Mouse (Mus musculus) limb, embryonic 11.5 days (tissue): Measurements from ENCODE around the gene Tob1. TPM values are rescaled to one million over a fixed set of nuclear protein-coding genes. Genes with fewer than 3 reads are reported as not detected.

Experiments used
- ATAC-seq: fragments of 200-750 bp; cut with Nextera tagmentation; 2 replicates; pipeline ENCODE4 v1.8.0; 2017; ENCODE audit warnings: low read depth; ENCODE audit not compliant: insufficient number of reproducible peaks, low FRiP score, low TSS enrichment
- DNase-seq: peaks from one replicate; pipeline ENCODE4 v3.0.0-alpha.2; 2015; ENCODE audit warnings: low spot score
- H3K27ac ChIP-seq: fragments of 300-500 bp; sonication (generic); replicated peaks from 2 replicates; pipeline ENCODE4 v1.5.1; 2014; ENCODE audit warnings: low read depth, mild to moderate bottlenecking, low read length
- H3K27me3 ChIP-seq: fragments of 300-500 bp; sonication (generic); 2 replicates; pipeline ENCODE4 v1.6.1; 2014; ENCODE audit warnings: mild to moderate bottlenecking, low read length, mixed read lengths; ENCODE audit not compliant: control insufficient read depth, insufficient read depth
- H3K36me3 ChIP-seq: fragments of 300-500 bp; sonication (generic); 2 replicates; pipeline ENCODE4 v1.6.1; 2014; ENCODE audit warnings: mild to moderate bottlenecking, low read length, moderate library complexity, mixed read lengths; ENCODE audit not compliant: control insufficient read depth, insufficient read depth
- H3K4me1 ChIP-seq: fragments of 300-500 bp; sonication (generic); 2 replicates; pipeline ENCODE4 v1.6.1; 2014; ENCODE audit warnings: low read length, mixed read lengths; ENCODE audit not compliant: control insufficient read depth, insufficient read depth
- H3K4me2 ChIP-seq: fragments of 300-500 bp; sonication (generic); 2 replicates; pipeline ENCODE4 v1.6.1; 2014; ENCODE audit warnings: low read depth, mild to moderate bottlenecking, moderate library complexity; ENCODE audit not compliant: severe bottlenecking
- H3K4me3 ChIP-seq: fragments of 300-500 bp; sonication (generic); 2 replicates; pipeline ENCODE4 v1.5.1; 2014; ENCODE audit warnings: low read depth, low read length
- H3K9ac ChIP-seq: fragments of 300-500 bp; sonication (generic); 2 replicates; pipeline ENCODE4 v1.6.1; 2014; ENCODE audit warnings: mild to moderate bottlenecking, low read length
- H3K9me3 ChIP-seq: fragments of 300-500 bp; sonication (generic); 2 replicates; pipeline ENCODE4 v1.6.1; 2016; ENCODE audit warnings: low read length; ENCODE audit not compliant: control insufficient read depth
- WGBS: fragments of 180-500 bp; shearing (Covaris S2); extraction: QIAGEN DNeasy Blood & Tissue Kit; methylation state at CpG from one replicate; pipeline ENCODE4 v1.1.7; 2014; 5-methylcytosine and 5-hydroxymethylcytosine counted together
- polyA plus RNA-seq: library from polyadenylated mRNA; unstranded; fragments of >200 nt; fragmentation: Nextera tagmentation; extraction: Ambion mirVana; gene quantifications from 2 replicates; pipeline ENCODE4 v1.2.1, GENCODE M21; 2014

Gene Tob1
- polyA plus RNA-seq, 1 experiment from 2014 or later: 31.8 TPM

- H3K27ac ChIP-seq: no peak overlapping the region
- 65% methylated on average over 4 of the region's 4 CpGs for WGBS
- H3K9ac ChIP-seq: no peak overlapping the region
- H3K27me3 ChIP-seq: no peaks in the 10 kb centered on the region
- ATAC-seq (no peak), DNase-seq (no peak)
- peaks cover 7% of the 10 kb centered on the region for H3K36me3 ChIP-seq
- peak overlapping the region; percentile 95 for H3K4me3 ChIP-seq
- H3K4me1 ChIP-seq: peaks cover 12% of the 10 kb centered on the region; the same call in 1 of the 2 replicates
- no peaks in the 10 kb centered on the region for H3K9me3 ChIP-seq
- peak overlapping the region; percentile 75; the same call in 1 of the 2 replicates for H3K4me2 ChIP-seq
Measured at GRCm38 (mm10) chr11:94212997-94213396, 1.7 kb downstream of the Tob1 start.

GRCm38 (mm10) chr11:94213735-94214594 is 2.7 kb downstream of the Tob1 start:
- H3K4me2 ChIP-seq: no peak overlapping the region
- 88% methylated on average over 29 of the region's 29 CpGs for WGBS
- H3K27me3 ChIP-seq: no peaks in the 10 kb centered on the region
- no peak for DNase-seq
- H3K36me3 ChIP-seq: peaks cover 7% of the 10 kb centered on the region
- H3K9ac ChIP-seq: no peak overlapping the region
- no peak for ATAC-seq
- no peak overlapping the region for H3K4me3 ChIP-seq
- H3K9me3 ChIP-seq: no peaks in the 10 kb centered on the region
- H3K4me1 ChIP-seq: peaks cover 12% of the 10 kb centered on the region; the same call in 1 of the 2 replicates
- H3K27ac ChIP-seq: no peak overlapping the region

GRCm38 (mm10) chr11:94215581-94215980 is 4.3 kb downstream of the Tob1 start:
- no peak for DNase-seq
- H3K36me3 ChIP-seq: peaks cover 7% of the 10 kb centered on the region
- WGBS: 95% methylated on average over 3 of the region's 3 CpGs
- ATAC-seq: no peak
- no peak overlapping the region for H3K9ac ChIP-seq
- peaks cover 12% of the 10 kb centered on the region; the same call in 1 of the 2 replicates for H3K4me1 ChIP-seq
- no peak overlapping the region for H3K4me3 ChIP-seq
- no peaks in the 10 kb centered on the region for H3K9me3 ChIP-seq
- H3K27ac ChIP-seq: no peak overlapping the region
- no peaks in the 10 kb centered on the region for H3K27me3 ChIP-seq
- H3K4me2 ChIP-seq: no peak overlapping the region

- Histone ChIP-seq H3K4me1 (peaks cover 12% of the 10 kb centered on the region; the same call in 1 of the 2 replicates), H3K36me3 (peaks cover 7% of the 10 kb centered on the region), H3K27ac (no peak overlapping the region), H3K27me3 (no peaks in the 10 kb centered on the region), H3K9ac (no peak overlapping the region), H3K4me3 (no peak overlapping the region), H3K9me3 (no peaks in the 10 kb centered on the region), H3K4me2 (no peak overlapping the region)
- WGBS: 71% methylated on average over 2 of the region's 2 CpGs
- no peak for ATAC-seq
- DNase-seq: no peak
Measured at GRCm38 (mm10) chr11:94216247-94216646, 5.0 kb downstream of the Tob1 start.

- ATAC-seq (no peak), DNase-seq (no peak)
- WGBS: 92% methylated on average over 7 of the region's 7 CpGs
Measured at GRCm38 (mm10) chr11:94221257-94221656, 10.0 kb downstream of the Tob1 start.

GRCm38 (mm10) chr11:94223531-94223930 is 12.3 kb downstream of the Tob1 start:
- 75% methylated on average over 9 of the region's 9 CpGs for WGBS
- no peak for ATAC-seq
- no peaks in the 10 kb centered on the region for H3K9me3 ChIP-seq
- H3K4me2 ChIP-seq: no peak overlapping the region
- no peaks in the 10 kb centered on the region for H3K27me3 ChIP-seq
- H3K36me3 ChIP-seq: no peaks in the 10 kb centered on the region
- no peak overlapping the region for H3K27ac ChIP-seq
- no peaks in the 10 kb centered on the region for H3K4me1 ChIP-seq
- DNase-seq: no peak
- no peak overlapping the region for H3K4me3 ChIP-seq
- H3K9ac ChIP-seq: no peak overlapping the region

More at GRCm38 (mm10) chr11:94221257-94221656, 10.0 kb downstream of the Tob1 start:
- Histone ChIP-seq H3K4me2 (no peak overlapping the region), H3K4me1 (no peaks in the 10 kb centered on the region), H3K27ac (no peak overlapping the region), H3K36me3 (no peaks in the 10 kb centered on the region), H3K27me3 (no peaks in the 10 kb centered on the region), H3K9me3 (no peaks in the 10 kb centered on the region), H3K9ac (no peak overlapping the region), H3K4me3 (no peak overlapping the region)

GRCm38 (mm10) chr11:94225985-94226384 is 14.7 kb downstream of the Tob1 start:
- Histone ChIP-seq H3K36me3 (no peaks in the 10 kb centered on the region), H3K4me2 (no peak overlapping the region), H3K9ac (no peak overlapping the region), H3K27me3 (no peaks in the 10 kb centered on the region), H3K27ac (no peak overlapping the region), H3K4me1 (no peaks in the 10 kb centered on the region), H3K4me3 (no peak overlapping the region), H3K9me3 (no peaks in the 10 kb centered on the region)
- DNase-seq (no peak), ATAC-seq (no peak)
- WGBS: 42% methylated on average over 7 of the region's 7 CpGs

- no peaks in the 10 kb centered on the region for H3K27me3 ChIP-seq
- no peak for ATAC-seq
- no peak overlapping the region for H3K9ac ChIP-seq
- H3K4me2 ChIP-seq: no peak overlapping the region
- DNase-seq: no peak
- H3K9me3 ChIP-seq: no peaks in the 10 kb centered on the region
- H3K36me3 ChIP-seq: no peaks in the 10 kb centered on the region
- H3K4me3 ChIP-seq: no peak overlapping the region
- no peaks in the 10 kb centered on the region for H3K4me1 ChIP-seq
- H3K27ac ChIP-seq: no peak overlapping the region
- 54% methylated on average over 9 of the region's 9 CpGs for WGBS
Measured at GRCm38 (mm10) chr11:94228416-94228815, 17.2 kb downstream of the Tob1 start.
